Mouse (Mus musculus) CD4-positive, CD25-positive, alpha-beta regulatory T cell (primary cell): ENCODE results near the gene Cgas. TPM values are rescaled to one million over a fixed set of nuclear protein-coding genes. Genes with fewer than 3 reads are reported as not detected.

Experiments
- polyA plus RNA-seq: library from polyadenylated mRNA; unstranded; fragments of 100-300 nt; shearing (Covaris generic); gene quantifications from one replicate; pipeline ENCODE4 v1.2.1, GENCODE M21; 2017

The Cgas gene
- polyA plus RNA-seq = 4.0 TPM

GRCm38 (mm10) chr9:78442579-78443392 lies at the start of gene Cgas:
Cgas (minus strand) TSS chr9:78443237.

GRCm38 (mm10) chr9:78488890-78489420 lies 45.9 kb upstream of the Cgas start, which contains the start of gene Eef1a1:
Eef1a1 (minus strand) TSS chr9:78489151.

DNA sequence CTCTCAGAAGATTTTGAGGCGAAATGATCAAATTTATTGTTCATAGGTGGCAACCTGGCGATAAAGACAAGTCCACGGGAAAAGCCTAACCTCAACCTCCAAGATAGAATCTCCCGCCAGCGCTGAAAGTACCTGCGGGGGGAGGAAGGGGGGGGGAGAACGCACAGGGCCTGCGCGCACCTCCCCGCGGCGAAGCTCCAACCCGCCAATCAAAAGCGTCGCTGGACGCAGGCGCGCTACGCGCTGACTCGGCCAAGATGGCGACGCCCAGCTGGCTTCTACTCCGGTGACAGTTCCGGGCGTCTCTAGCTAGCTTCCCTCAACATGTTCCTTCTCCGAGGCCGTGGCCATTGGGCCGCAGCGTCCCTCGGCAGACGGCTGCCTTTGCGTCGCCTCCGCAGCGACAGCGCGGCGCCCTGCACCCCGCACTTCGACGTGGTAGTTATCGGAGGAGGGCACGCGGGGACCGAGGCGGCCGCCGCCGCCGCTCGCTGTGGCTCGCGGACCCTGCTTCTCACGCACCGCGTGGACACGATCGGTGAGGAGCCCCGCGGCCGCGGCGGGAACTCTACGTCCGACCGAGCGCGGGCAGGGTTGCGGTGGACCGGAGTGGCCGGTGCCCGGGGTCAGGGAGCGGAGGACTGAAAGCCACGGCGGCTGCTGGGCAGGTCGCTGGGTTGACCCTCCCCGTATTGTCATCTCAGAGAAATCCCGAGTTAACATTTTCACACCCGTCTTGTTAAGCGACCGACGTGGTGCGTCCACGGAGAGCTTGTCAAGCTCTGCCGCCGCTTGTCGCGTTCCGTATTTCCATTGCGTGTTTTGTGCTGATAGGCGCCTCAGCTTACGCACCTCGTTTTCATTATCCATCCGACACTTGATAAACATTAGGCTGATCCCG lies 5.2 kb upstream of the Cgas start, which contains the start of the genes Mto1 and Gm17324:
Gene Mto1, plus strand, starts transcription at position 236 of the 901 bp plus-strand sequence.
Gene Gm17324, minus strand, starts transcription at position 814 of the 901 bp plus-strand sequence.

DNA sequence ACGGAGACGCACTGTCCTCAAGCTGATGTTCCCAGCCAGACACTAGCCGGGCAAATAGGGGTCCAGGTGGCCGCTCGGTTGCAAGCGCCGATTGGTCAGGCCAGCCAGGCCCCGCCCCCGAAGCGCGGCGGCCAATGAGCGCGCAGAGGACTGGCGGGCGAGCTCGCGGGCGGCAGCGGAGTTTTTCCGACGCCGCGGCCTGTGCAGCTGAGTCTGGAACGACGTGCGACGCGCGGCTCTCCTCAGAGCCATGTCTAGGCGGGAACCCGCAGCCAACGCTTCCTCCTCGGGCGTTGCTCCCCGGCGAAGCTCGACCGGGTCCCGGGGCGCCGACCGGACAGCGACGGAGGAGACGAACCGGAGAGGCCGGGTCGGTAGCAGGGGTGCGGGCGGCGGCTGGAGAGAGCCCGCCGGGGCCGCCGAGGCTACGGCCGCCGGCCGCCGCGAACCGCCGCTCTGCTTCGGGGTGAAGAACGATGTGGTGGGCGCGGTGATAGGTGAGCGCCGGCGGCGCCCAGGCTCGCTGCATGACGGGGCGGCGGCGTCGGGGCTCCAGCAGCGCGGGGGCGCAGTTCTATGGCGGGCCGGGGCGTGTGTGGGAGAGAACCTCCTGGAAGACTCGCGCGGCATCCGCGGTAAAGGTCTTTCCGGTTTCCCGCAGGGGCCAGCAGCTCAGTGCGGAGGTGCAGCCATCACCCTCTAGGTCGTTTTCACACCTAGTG lies 47.2 kb downstream of the Cgas start, which contains the start of gene Ddx43:
Gene Ddx43, plus strand, starts transcription at position 148 of the 722 bp plus-strand sequence.

Other genes starting within 250 kb of the Cgas start
- gene Gsta1, start 212.6 kb downstream of the Cgas start, polyA plus RNA-seq = not detected
- not detected for gene Gm3776, start 186.1 kb downstream of the Cgas start, polyA plus RNA-seq
- not detected for gene Gm10639, start 153.3 kb downstream of the Cgas start, polyA plus RNA-seq
- gene Omt2a, start 128.4 kb downstream of the Cgas start, polyA plus RNA-seq = not detected
- gene Omt2b, start 115.6 kb downstream of the Cgas start, polyA plus RNA-seq = not detected
- gene Gsta2, start 87.4 kb downstream of the Cgas start, polyA plus RNA-seq = not detected
- not detected for gene Dppa5a, start 75.1 kb downstream of the Cgas start, polyA plus RNA-seq
- 0.32 TPM for gene Ooep, start 64.5 kb downstream of the Cgas start, polyA plus RNA-seq
- 9.1 TPM for gene Ddx43, start 47.5 kb downstream of the Cgas start, polyA plus RNA-seq
- 31.7 TPM for gene Mto1, start 5.0 kb upstream of the Cgas start, polyA plus RNA-seq
- 1.0 TPM for gene Gm17324, start 5.5 kb upstream of the Cgas start, polyA plus RNA-seq
- gene Eef1a1, start 45.9 kb upstream of the Cgas start, polyA plus RNA-seq = 4,234 TPM
- gene Slc17a5, start 144.8 kb upstream of the Cgas start, polyA plus RNA-seq = 11.5 TPM
- gene Cd109, start 172.3 kb upstream of the Cgas start, polyA plus RNA-seq = 0.16 TPM